Mouse (Mus musculus) heart, postnatal 10 days (tissue): ENCODE results near the gene Klf16. TPM values are rescaled to one million over a fixed set of nuclear protein-coding genes. Genes with fewer than 3 reads are reported as not detected.
"Not testable (repeated sequence)": the region's sequence is repeated elsewhere in the genome, so short reads cannot be mapped to it uniquely, and the experiment has no call there.

Source experiments
- DNase-seq, 2 experiments: peaks; one replicate each; pipeline ENCODE4 v3.0.0; 2021
- intact Hi-C: fragments of 180-260 bp; cut with DNase I; formaldehyde crosslinking; loops from one replicate; pipeline ENCODE4 v1.15.1; 2025
- total RNA-seq, 2 experiments: library from RNA; stranded (reverse); gene quantifications; 2 replicates each; pipeline ENCODE4 v1.2.3; 2021

Klf16 gene
- total RNA-seq, 2 experiments from 2014 or later, result 5.9 to 6.9 TPM

- intact Hi-C loops, result no loop called here
- DNase-seq, result no peak
Observed at GRCm38 (mm10) chr10:80606737-80607350, 29.7 kb upstream of the Klf16 start.

GRCm38 (mm10) chr10:80606306-80606705 lies 29.2 kb upstream of the Klf16 start:
- intact Hi-C loops, result no loop called here
- DNase-seq, result no peak

GRCm38 (mm10) chr10:80605721-80606120 lies 28.6 kb upstream of the Klf16 start, which contains the start of gene Gm49322:
TSS of gene Gm49322 (plus strand) at chr10:80606021.
- DNase-seq, intact Hi-C loops: not testable (repeated sequence)

- intact Hi-C loops, result no loop called here
- no peak for DNase-seq
Observed at GRCm38 (mm10) chr10:80604988-80605387, 27.9 kb upstream of the Klf16 start.

- intact Hi-C loops, result no loop called here
- DNase-seq, result no peak
Observed at GRCm38 (mm10) chr10:80604001-80604509, 26.9 kb upstream of the Klf16 start.

- intact Hi-C loops, result no loop called here
- no peak for DNase-seq
Observed at GRCm38 (mm10) chr10:80603364-80603763, 26.2 kb upstream of the Klf16 start.

- DNase-seq, result peak; percentile 97
- intact Hi-C loops, result no loop called here
Observed at GRCm38 (mm10) chr10:80602698-80603325, 25.7 kb upstream of the Klf16 start, which contains the start of the genes Scamp4 and Adat3. TSS of gene Scamp4 (plus strand) at chr10:80602872. TSS of gene Adat3 (plus strand) at chr10:80602880.

GRCm38 (mm10) chr10:80596318-80596717 lies 19.2 kb upstream of the Klf16 start:
- DNase-seq, result no peak
- intact Hi-C loops, result no loop called here

GRCm38 (mm10) chr10:80589879-80590854 lies 13.0 kb upstream of the Klf16 start, which contains the start of gene Abhd17a:
TSS of gene Abhd17a (minus strand) at chr10:80590341.
- DNase-seq, result peak; percentile 97 to 98
- intact Hi-C loops, result no loop called here

- intact Hi-C loops, result no loop called here
- DNase-seq, result no peak
Observed at GRCm38 (mm10) chr10:80589127-80589878, 12.2 kb upstream of the Klf16 start.

GRCm38 (mm10) chr10:80587305-80587657 lies 10.2 kb upstream of the Klf16 start:
- peak; percentile 68 to 73 for DNase-seq
- intact Hi-C loops, result no loop called here

- DNase-seq, result no peak
- intact Hi-C loops, result no loop called here
Observed at GRCm38 (mm10) chr10:80586407-80587304, 9.5 kb upstream of the Klf16 start.

- intact Hi-C loops, result no loop called here
- DNase-seq, result no peak
Observed at GRCm38 (mm10) chr10:80585581-80585980, 8.5 kb upstream of the Klf16 start.

GRCm38 (mm10) chr10:80584642-80585552 lies 7.8 kb upstream of the Klf16 start:
- DNase-seq, result no peak
- intact Hi-C loops, result no loop called here

- peak in 1 of 2 experiments; percentile 41 for DNase-seq
- intact Hi-C loops, result no loop called here
Observed at GRCm38 (mm10) chr10:80584045-80584488, 6.9 kb upstream of the Klf16 start.

GRCm38 (mm10) chr10:80583047-80583446 lies 5.9 kb upstream of the Klf16 start:
- no peak for DNase-seq
- intact Hi-C loops, result no loop called here

GRCm38 (mm10) chr10:80578911-80579310 lies 1.8 kb upstream of the Klf16 start:
- peak; percentile 73 for DNase-seq
- intact Hi-C loops, result loop anchor here (2.0 kb wide), 3 partner anchors 32 to 76 kb away; partner anchors contain the start of gene Csnk1g2
